Mouse (Mus musculus): ENCODE measurements at regions not wholly inside any gene's neighbourhood (a gene's known extent, or its start where the extent isn't known, plus 50 kb on each side); places are given as distances from the start of the nearest gene placed in this dataset.

- in situ Hi-C loops (cut with MboI, MseI) = loop anchor here (10.0 kb wide), 1 partner anchor 843 kb away; no protein-coding TSS in a partner anchor
These were observed 477.1 kb upstream of the Mgmt start for GRCm38 (mm10) chr7:136417327-136417726.

DNA sequence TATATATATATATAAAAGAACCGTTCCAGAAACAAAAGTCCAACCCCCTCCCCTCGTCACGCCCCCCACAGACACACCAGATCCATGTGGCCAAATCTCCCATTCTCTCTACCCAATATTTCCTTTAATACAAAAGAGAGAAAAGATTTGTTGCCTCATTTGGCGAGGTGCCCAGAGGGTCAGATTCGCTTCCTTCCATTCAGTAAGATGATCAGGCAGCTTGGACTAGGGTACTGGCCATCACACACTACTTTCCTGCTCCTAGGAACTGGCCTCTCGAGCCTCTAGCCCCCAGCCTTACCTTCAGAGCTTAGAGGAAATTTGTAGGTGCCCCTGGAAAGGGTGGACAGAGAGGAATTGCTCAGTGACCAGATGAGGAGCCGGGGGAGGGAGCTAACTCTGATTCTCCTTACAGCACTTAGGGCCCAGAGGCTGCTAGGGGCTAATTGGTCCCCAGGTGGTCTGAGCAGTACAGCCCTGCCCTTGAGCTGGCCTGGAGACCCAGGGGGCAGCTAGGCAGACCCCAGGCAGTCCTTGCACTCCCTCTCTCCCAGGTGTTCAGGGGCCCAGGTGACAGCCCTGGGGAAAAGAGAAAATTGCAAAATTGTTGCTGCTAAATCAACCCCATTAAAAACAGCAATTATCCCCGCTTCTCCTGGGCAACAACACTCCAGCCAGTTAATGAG, 470.4 kb upstream of the Mgmt start:
- in situ Hi-C loops (cut with MboI, MseI) = no loop called here

DNA sequence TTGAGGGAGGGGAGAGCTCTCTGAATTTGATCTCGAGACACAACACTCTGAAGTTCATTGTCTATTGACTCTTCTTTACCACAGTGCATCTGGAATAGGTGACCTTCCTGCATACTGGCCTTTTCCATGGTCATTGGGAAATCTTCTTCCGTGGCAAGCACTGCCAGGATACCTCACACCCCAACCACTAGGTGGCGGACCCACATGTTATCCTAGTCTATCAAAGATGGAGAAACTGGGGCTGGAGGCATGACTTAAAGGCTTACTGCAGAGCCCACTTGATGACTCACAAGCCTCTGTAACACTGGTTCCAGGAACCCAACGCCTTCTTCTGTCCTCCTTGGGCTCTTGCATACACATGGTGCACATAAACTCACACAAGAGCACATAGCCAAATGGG, 467.2 kb upstream of the Mgmt start:
- in situ Hi-C loops (cut with MboI, MseI) = no loop called here

- in situ Hi-C loops (cut with MboI, MseI) = no loop called here
These were observed 464.1 kb upstream of the Mgmt start for GRCm38 (mm10) chr7:136430085-136431011.

DNA sequence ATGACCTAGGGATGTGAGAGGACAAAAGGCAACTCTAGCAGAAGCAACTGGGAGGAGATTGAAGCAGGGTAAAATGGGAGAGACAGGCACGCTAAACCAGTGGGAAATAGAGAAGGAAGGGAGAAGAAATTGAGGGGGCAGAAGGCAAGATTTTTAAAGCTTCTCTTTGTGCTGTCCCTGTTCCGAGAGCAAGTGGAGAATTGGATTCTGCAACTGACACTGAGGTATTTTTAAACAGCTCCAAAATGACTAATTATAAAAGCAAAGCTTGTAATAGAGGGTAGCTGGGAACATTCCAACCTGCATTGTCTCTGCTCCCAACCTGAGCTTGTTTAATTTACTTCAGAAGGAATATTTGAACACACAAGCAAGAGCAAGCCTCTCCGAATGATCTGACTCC, 460.7 kb upstream of the Mgmt start:
- in situ Hi-C loops (cut with MboI, MseI) = no loop called here

DNA sequence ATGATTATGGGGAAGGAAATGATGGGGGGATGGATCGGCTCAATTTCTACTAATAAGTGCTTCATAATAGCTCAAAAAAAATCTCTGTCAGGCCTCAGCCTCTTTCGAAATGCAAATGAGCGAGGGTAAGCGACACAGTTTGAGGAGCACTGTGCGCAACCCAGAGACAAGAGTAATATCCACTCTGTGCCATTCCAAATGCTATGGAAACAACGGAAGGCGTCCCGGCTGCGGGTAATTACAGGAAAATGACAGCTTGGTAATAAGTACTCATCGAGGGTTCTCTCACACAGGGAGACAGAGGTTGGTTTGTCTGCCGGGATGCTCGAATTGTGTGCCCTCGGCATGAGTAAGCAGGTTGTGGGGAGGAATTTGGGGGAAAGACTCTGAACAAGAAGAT, 459.9 kb upstream of the Mgmt start:
- in situ Hi-C loops (cut with MboI, MseI) = no loop called here

DNA sequence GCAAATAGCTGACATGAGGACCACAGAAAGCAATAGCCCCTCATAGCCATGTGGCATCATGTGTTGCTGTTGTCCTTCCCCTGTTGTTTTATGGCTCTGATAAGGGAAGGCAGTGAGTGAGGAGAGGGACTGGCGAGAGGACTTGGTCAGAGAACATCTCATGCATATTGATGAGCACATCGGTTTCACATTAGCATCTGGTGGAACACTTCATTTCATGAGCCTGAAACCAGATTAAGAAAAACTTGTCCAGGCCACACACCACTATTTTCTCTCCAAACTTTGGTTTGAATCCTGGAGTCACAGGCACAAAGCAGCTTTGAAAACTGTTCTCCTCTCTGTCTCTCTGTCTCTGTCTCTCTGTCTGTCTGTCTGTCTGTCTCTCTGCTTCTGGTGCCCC, 451.0 kb upstream of the Mgmt start:
- in situ Hi-C loops (cut with MboI, MseI) = no loop called here

DNA sequence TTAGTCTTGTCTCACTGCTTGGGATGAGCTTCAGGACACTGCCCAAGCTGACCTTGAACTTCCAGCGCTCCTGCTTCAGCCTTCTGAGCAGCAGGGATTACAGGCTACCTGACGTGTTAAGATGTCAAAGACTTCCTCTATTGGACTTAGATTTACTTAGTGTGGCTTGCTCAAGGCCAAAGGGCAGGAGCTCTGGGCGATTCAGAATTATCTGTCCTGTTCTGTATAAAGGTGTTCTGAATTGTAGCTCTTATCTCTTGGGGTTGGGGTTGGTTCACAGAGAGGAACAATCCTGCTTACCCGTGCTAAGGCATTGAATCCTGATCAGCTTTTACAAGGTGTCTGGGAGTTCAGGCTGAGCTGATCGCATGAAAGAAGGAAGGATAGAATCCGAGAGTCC, 449.3 kb upstream of the Mgmt start:
- in situ Hi-C loops (cut with MboI, MseI) = no loop called here

DNA sequence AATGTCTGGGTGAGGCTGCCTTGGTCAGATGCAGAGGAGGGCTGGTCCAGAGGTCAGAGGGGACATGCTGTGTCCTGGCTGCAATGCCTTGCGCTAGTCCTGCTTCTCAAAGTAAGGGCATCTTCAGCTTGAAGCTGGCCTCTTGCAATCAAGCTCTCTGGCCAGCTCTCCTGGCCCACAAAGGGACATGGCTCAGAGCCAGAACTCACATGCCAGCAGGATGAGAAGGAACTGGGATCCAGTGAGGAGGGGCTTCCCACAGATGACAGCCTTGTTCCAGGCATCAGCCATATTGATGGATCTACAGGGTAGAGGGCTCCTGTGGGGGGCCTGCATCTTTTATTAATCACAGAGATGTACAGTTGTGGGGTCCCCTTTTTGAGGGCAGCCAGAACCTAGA, 445.1 kb upstream of the Mgmt start:
- in situ Hi-C loops (cut with MboI, MseI) = no loop called here

DNA sequence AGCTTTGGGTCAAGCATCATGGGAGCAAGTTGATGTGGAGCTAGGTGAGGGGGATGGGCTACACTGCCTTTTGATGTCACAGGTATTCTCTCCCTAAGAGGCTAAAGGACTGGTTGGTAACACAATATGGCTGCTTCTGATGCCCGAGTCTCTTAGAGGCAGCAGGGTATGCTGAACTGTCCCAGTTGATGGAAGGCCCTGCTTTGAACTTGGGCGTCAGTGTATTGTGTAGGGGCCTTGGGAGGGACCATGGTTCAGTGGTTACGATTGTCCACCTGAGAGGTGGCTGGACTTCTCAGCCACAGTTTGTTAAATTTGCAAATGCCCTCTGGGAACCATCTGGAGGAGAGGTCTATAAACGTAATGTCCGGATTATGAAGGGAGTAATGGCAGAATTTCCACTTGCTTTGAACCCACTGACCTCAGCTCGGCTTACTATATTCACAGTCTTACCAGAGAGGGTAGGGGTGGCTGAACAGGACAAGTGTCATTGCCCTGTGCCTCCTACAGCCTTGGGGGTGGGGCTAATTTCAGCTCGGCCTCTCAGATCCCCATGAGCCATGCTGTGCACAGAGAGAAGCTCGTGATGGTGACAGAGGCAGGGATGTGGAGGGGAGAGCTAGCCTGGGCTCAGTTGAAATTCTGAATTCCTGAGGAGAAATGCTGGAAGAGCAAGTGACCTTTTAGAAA, 442.6 kb upstream of the Mgmt start:
- in situ Hi-C loops (cut with MboI, MseI) = no loop called here

DNA sequence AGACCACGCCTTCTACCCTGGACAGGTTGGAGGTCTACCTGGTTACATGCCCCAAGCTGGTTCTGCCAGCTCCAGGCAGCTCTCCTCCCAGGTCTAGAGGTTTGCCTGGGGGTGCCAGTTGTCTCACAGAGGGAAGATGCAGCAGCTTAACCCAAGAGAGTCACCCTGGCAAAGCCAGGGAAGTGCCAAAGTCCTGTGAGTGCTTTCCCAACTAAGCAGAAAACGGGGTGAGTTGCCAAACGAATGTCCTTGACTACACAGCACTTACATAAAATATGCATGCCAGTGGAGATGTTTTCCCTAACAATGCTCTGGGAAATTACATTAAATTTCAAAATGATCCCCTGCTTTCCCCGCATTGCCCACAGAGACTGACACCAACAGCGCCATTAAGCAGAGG, 441.9 kb upstream of the Mgmt start:
- in situ Hi-C loops (cut with MboI, MseI) = no loop called here

DNA sequence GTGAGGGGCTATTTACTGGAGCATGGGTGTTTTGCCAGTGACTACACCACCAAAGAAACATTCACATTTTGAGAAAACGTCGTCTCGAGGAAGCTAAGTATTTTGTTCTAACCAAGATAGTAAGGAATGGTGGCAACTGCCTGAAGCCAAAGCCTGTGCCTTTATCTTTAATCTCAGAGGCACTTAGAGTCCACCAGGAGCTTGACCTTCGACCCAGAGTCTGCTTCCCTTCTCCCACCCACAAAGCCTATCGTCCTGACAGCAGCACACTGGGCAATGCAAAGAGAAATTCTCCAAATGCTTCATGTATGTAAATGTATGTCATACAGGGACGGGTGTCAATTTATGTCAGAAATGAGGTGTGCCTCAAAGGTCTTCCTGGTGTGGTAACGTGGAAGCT, 437.2 kb upstream of the Mgmt start:
- in situ Hi-C loops (cut with MboI, MseI) = no loop called here

DNA sequence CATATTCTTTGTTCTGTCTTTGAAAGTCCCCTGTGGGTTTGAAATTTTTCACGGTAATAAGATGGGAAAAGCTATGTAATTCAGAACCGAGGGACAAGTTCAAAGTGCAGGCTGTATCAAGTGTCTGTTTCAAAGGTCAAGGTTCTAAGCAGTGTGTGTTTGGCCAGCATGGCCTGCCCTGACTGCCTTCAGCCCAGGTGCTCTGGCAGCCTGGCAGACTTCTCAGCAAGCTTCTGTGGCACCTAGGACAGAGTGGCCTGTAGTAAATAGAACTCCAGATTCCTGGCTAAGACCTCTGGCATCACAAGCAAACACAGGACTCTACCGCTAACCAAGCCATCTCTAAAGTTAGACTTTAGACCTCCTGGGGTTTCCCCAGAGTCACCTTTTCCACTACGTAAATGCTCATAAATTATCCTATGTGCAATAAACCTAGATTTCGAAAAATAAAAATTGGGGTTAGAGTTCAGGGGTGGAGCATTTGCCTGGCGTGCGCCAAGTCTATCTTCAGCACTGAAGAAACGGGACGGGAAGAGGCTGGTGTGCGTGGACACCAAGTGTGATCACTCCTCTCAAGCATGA, 436.5 kb upstream of the Mgmt start:
- in situ Hi-C loops (cut with MboI, MseI) = no loop called here

GRCm38 (mm10) chr7:136477135-136477534, 417.3 kb upstream of the Mgmt start:
- in situ Hi-C loops (cut with MboI, MseI) = loop anchor here (25.0 kb wide), 1 partner anchor 835 kb away; the partner anchor contains the start of gene Ebf3

GRCm38 (mm10) chr7:136480641-136481202, 413.7 kb upstream of the Mgmt start:
- in situ Hi-C loops (cut with MboI, MseI) = loop anchor here (25.0 kb wide), 1 partner anchor 832 kb away; the partner anchor contains the start of gene Ebf3

DNA sequence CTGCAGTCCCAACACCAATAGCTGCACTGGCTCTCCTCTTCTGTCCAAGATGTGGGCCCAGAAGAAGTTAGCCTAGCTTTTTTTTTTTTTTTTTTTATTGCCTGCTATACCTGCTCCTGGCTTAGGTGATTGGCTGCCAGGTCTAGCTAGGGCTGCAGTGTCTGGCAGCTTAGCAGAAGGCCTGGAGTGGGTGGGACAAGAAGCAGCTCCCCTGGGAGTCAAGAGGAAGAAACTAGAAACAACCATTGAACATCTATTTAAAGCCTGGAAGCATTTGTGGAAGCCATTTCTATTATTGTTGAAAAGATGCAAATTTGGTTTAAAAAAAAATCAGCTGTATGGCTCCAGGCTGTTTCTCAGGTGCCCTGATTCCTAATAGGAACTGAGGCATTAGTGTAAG, 411.2 kb upstream of the Mgmt start:
- in situ Hi-C loops (cut with MboI, MseI) = loop anchor here (25.0 kb wide), 1 partner anchor 829 kb away; the partner anchor contains the start of gene Ebf3

- in situ Hi-C loops (cut with MboI, MseI) = loop anchor here (25.0 kb wide), 1 partner anchor 825 kb away; the partner anchor contains the start of gene Ebf3
These were observed 406.9 kb upstream of the Mgmt start for GRCm38 (mm10) chr7:136487556-136487955.

- in situ Hi-C loops (cut with MboI, MseI) = loop anchor here (25.0 kb wide), 1 partner anchor 817 kb away; the partner anchor contains the start of gene Ebf3
These were observed 399.6 kb upstream of the Mgmt start for GRCm38 (mm10) chr7:136494862-136495261.

GRCm38 (mm10) chr7:136496335-136497242, 397.8 kb upstream of the Mgmt start:
- in situ Hi-C loops (cut with MboI, MseI) = loop anchor here (25.0 kb wide), 1 partner anchor 816 kb away; the partner anchor contains the start of gene Ebf3

GRCm38 (mm10) chr7:136500059-136500458, 394.4 kb upstream of the Mgmt start:
- in situ Hi-C loops (cut with MboI, MseI) = no loop called here
